Mouse (Mus musculus) lung, embryonic 14.5 days (tissue): ENCODE measurements around the gene Stk39. TPM values are rescaled to one million over a fixed set of nuclear protein-coding genes. Genes with fewer than 3 reads are reported as not detected.

Experiments used
- ATAC-seq: fragments of 200-750 bp; cut with Nextera tagmentation; 2 replicates; pipeline ENCODE4 v1.8.0; 2017; ENCODE audit warnings: mild to moderate bottlenecking, moderate TSS enrichment, moderate library complexity; ENCODE audit not compliant: insufficient read depth
- DNase-seq: peaks from one replicate; pipeline ENCODE4 v3.0.0-alpha.2; 2015
- H3K27ac ChIP-seq: fragments of 300-500 bp; sonication (generic); 2 replicates; pipeline ENCODE4 v1.5.1; 2014; ENCODE audit warnings: low read depth, mild to moderate bottlenecking, moderate library complexity
- H3K27me3 ChIP-seq: fragments of 300-500 bp; sonication (generic); 2 replicates; pipeline ENCODE4 v1.6.1; 2014; ENCODE audit warnings: low read length, control low read depth; ENCODE audit not compliant: insufficient read depth
- H3K36me3 ChIP-seq: fragments of 300-500 bp; sonication (generic); 2 replicates; pipeline ENCODE4 v1.6.1; 2014; ENCODE audit warnings: control low read depth; ENCODE audit not compliant: insufficient read depth
- H3K4me1 ChIP-seq: fragments of 300-500 bp; sonication (generic); 2 replicates; pipeline ENCODE4 v1.6.1; 2014; ENCODE audit warnings: antibody characterized with exemption, control low read depth; ENCODE audit not compliant: insufficient read depth
- H3K4me2 ChIP-seq: fragments of 300-500 bp; sonication (generic); 2 replicates; pipeline ENCODE4 v1.6.1; 2014; ENCODE audit warnings: mild to moderate bottlenecking
- H3K4me3 ChIP-seq: fragments of 300-500 bp; sonication (generic); 2 replicates; pipeline ENCODE4 v1.5.1; 2014; ENCODE audit warnings: low read depth, low read length
- H3K9ac ChIP-seq: fragments of 300-500 bp; sonication (generic); 2 replicates; pipeline ENCODE4 v1.6.1; 2014
- H3K9me3 ChIP-seq: fragments of 300-500 bp; sonication (generic); 2 replicates; pipeline ENCODE4 v1.6.1; 2016; ENCODE audit warnings: low read depth, low read length, control low read depth
- CTCF ChIP-seq: IDR thresholded peaks from 2 replicates; pipeline ENCODE4 v1.5.1; 2016; ENCODE audit warnings: antibody characterized with exemption, low read depth
- WGBS: fragments of 180-500 bp; shearing (Covaris S2); extraction: QIAGEN DNeasy Blood & Tissue Kit; methylation state at CpG from one replicate; pipeline ENCODE4 v1.1.7; 2014; 5-methylcytosine and 5-hydroxymethylcytosine counted together
- polyA plus RNA-seq: library from polyadenylated mRNA; unstranded; fragments of >200 nt; fragmentation: Nextera tagmentation; extraction: Ambion mirVana; gene quantifications from 2 replicates; pipeline ENCODE4 v1.2.1, GENCODE M21; 2014

The Stk39 gene
- polyA plus RNA-seq, 1 experiment from 2014 or later: 27.6 TPM

- ATAC-seq (no peak), DNase-seq (no peak)
- no peak for TF ChIP-seq CTCF
- no peaks in the 10 kb centered on the region for H3K27me3 ChIP-seq
- H3K4me3 ChIP-seq: no peak overlapping the region
- WGBS: 77% methylated on average over 9 of the region's 9 CpGs
- H3K4me1 ChIP-seq: peaks cover 20% of the 10 kb centered on the region
- no peak overlapping the region for H3K27ac ChIP-seq
- H3K4me2 ChIP-seq: no peak overlapping the region
- H3K9ac ChIP-seq: no peak overlapping the region
- H3K36me3 ChIP-seq: no peaks in the 10 kb centered on the region
- H3K9me3 ChIP-seq: no peaks in the 10 kb centered on the region
Observed at GRCm38 (mm10) chr2:68439614-68440013, 32.5 kb downstream of the Stk39 start.

GRCm38 (mm10) chr2:68437920-68438319 lies 34.1 kb downstream of the Stk39 start:
- Histone ChIP-seq H3K9ac (no peak overlapping the region), H3K36me3 (no peaks in the 10 kb centered on the region), H3K4me2 (no peak overlapping the region), H3K27ac (no peak overlapping the region), H3K9me3 (no peaks in the 10 kb centered on the region), H3K27me3 (no peaks in the 10 kb centered on the region), H3K4me3 (no peak overlapping the region), H3K4me1 (peaks cover 23% of the 10 kb centered on the region)
- TF ChIP-seq CTCF: no peak
- 61% methylated on average over 5 of the region's 5 CpGs for WGBS
- no peak for DNase-seq
- ATAC-seq: no peak

- Histone ChIP-seq H3K9ac (no peak overlapping the region), H3K36me3 (no peaks in the 10 kb centered on the region), H3K4me1 (peaks cover 18% of the 10 kb centered on the region), H3K9me3 (no peaks in the 10 kb centered on the region), H3K27me3 (no peaks in the 10 kb centered on the region), H3K27ac (no peak overlapping the region), H3K4me2 (no peak overlapping the region), H3K4me3 (no peak overlapping the region)
- WGBS: 84% methylated on average over 7 of the region's 7 CpGs
- no peak for DNase-seq
- no peak for TF ChIP-seq CTCF
- no peak for ATAC-seq
Observed at GRCm38 (mm10) chr2:68437216-68437615, 34.9 kb downstream of the Stk39 start.

GRCm38 (mm10) chr2:68436305-68436704 lies 35.8 kb downstream of the Stk39 start:
- no peak for ATAC-seq
- no peaks in the 10 kb centered on the region for H3K27me3 ChIP-seq
- H3K4me2 ChIP-seq: peak overlapping the region; percentile 47
- H3K4me1 ChIP-seq: peaks cover 15% of the 10 kb centered on the region
- H3K9me3 ChIP-seq: no peaks in the 10 kb centered on the region
- H3K4me3 ChIP-seq: no peak overlapping the region
- no peaks in the 10 kb centered on the region for H3K36me3 ChIP-seq
- no peak for TF ChIP-seq CTCF
- 22% methylated on average over 10 of the region's 10 CpGs for WGBS
- H3K27ac ChIP-seq: peak overlapping the region; percentile 36; the same call in 1 of the 2 replicates
- DNase-seq: no peak
- no peak overlapping the region for H3K9ac ChIP-seq

GRCm38 (mm10) chr2:68435494-68436255 lies 36.4 kb downstream of the Stk39 start:
- ATAC-seq: peak; percentile 26; the same call in 1 of the 2 replicates
- DNase-seq: no peak
- Histone ChIP-seq H3K9me3 (no peaks in the 10 kb centered on the region), H3K36me3 (no peaks in the 10 kb centered on the region), H3K27ac (peak overlapping the region; percentile 36; the same call in 1 of the 2 replicates), H3K4me3 (no peak overlapping the region), H3K27me3 (no peaks in the 10 kb centered on the region), H3K4me2 (peak overlapping the region; percentile 47), H3K4me1 (peaks cover 15% of the 10 kb centered on the region), H3K9ac (no peak overlapping the region)
- TF ChIP-seq CTCF: no peak
- WGBS: 19% methylated on average over 15 of the region's 15 CpGs

- peak; percentile 23 for DNase-seq
- Histone ChIP-seq H3K4me1 (peaks cover 15% of the 10 kb centered on the region), H3K27ac (no peak overlapping the region), H3K4me2 (no peak overlapping the region), H3K36me3 (no peaks in the 10 kb centered on the region), H3K9ac (no peak overlapping the region), H3K9me3 (no peaks in the 10 kb centered on the region), H3K27me3 (no peaks in the 10 kb centered on the region), H3K4me3 (no peak overlapping the region)
- no peak for ATAC-seq
- TF ChIP-seq CTCF: no peak
- 23% methylated on average over 4 of the region's 4 CpGs for WGBS
Observed at GRCm38 (mm10) chr2:68434997-68435396, 37.1 kb downstream of the Stk39 start.

GRCm38 (mm10) chr2:68434576-68434975 lies 37.5 kb downstream of the Stk39 start:
- DNase-seq: peak; percentile 42
- Histone ChIP-seq H3K4me3 (no peak overlapping the region), H3K27ac (no peak overlapping the region), H3K27me3 (no peaks in the 10 kb centered on the region), H3K4me2 (no peak overlapping the region), H3K9ac (no peak overlapping the region), H3K4me1 (peaks cover 15% of the 10 kb centered on the region), H3K36me3 (no peaks in the 10 kb centered on the region), H3K9me3 (no peaks in the 10 kb centered on the region)
- WGBS: 37% methylated on average over 5 of the region's 5 CpGs
- no peak for ATAC-seq
- TF ChIP-seq CTCF: no peak
